Mouse (Mus musculus): ENCODE measurements at regions not wholly inside any gene's neighbourhood (a gene's known extent, or its start where the extent isn't known, plus 50 kb on each side); places are given as distances from the start of the nearest gene placed in this dataset.

DNA sequence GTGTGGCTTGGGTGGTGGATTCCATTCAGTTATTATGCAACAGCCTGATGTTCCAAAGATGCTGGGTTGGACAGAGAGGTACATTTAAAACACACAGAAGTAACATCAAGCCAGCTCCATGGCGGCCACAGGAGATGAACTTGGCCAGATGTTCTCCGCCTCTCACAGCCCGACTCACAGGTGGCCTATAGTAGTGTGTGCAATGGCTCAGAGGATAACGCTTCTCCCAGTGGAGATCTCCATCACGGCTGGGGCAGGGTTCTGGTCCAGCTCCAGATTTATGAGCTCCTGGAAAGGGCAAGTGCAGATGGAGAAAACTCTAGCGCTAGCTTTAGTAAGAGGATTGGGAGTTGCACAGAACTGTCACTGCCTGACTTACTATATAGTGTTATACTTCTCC lies 319.5 kb upstream of the Fam92a start:
- no peaks in the 10 kb centered on the region for H3K4me1 ChIP-seq
- WGBS: 87% methylated on average over 6 of the region's 6 CpGs
- no peaks in the 10 kb centered on the region for H3K9me3 ChIP-seq (replicated peaks)
- H3K27ac ChIP-seq (replicated peaks): no peak overlapping the region
- DNase-seq (ENCODE audit: low spot score): no peak
- H3K4me3 ChIP-seq: no peak overlapping the region
- H3K36me3 ChIP-seq: no peaks in the 10 kb centered on the region
- H3K27me3 ChIP-seq (ENCODE audit: low read depth, poor library complexity, severe bottlenecking): no peaks in the 10 kb centered on the region

DNA sequence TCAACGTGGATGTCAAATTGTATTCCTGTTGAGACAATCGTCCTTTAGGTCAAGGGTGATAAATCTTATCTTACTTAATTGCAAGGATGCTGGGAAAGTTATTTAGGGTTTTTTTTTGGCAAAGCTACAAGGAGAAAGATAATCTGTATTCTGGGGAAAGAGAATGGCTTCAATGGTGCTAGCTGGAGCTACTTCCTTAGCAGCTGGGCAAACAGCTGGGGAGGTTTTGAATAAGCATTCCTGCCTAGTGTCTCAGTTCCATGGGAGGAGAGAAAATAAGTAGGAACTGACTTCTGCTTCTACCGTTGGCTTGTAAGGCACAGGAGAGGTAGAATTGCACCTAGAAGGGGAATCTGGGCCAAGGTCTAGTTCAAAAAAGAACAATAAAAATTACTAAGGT lies 318.3 kb upstream of the Fam92a start:
- Histone ChIP-seq H3K4me3 (no peak overlapping the region), H3K27ac (replicated peaks) (no peak overlapping the region), H3K27me3 (ENCODE audit: low read depth, poor library complexity, severe bottlenecking) (no peaks in the 10 kb centered on the region), H3K36me3 (no peaks in the 10 kb centered on the region), H3K4me1 (no peaks in the 10 kb centered on the region), H3K9me3 (replicated peaks) (no peaks in the 10 kb centered on the region)
- no peak for DNase-seq (ENCODE audit: low spot score)
- WGBS: 82% methylated on average over 3 of the region's 3 CpGs

DNA sequence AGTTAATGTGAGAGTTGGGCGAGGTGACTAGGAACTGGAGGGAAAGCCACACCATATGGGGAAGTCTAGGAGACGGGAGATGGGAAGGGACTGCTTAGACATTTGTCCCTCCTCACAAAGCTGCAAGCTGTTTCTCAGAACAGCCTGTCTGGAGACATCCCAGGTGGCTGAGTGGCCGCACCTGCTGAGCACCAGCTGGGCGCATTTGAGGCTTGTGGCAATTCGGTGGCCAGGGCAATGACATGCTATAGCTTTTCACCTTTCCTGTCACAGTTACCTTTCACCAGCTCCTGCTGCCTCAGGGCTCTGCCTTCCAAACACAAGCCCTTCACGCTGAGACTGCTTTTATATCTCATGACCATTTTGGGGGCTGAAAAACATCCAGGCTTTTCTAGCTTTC lies 317.5 kb upstream of the Fam92a start:
- DNase-seq (ENCODE audit: low spot score): no peak

DNA sequence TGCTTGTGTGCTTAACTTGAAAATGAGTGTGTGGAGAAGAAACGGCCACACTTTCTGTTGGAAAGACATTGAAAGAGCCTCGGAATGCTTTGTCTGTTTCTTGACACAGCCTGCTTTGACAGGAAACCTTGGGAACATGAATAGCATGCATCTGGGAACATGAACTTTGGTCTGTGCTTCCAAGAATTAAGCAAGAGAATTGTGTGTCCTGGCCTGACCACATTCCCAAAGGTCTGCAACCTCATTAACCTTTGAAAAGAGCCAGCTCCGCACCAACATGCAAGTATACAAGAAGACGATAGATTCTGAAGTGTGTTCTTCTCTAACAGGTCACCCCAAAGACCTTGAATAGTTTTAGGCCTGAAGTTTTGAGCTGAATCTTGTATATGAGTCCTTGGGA lies 309.7 kb upstream of the Fam92a start:
- Histone ChIP-seq H3K4me1 (no peaks in the 10 kb centered on the region), H3K36me3 (no peaks in the 10 kb centered on the region), H3K9me3 (replicated peaks) (no peaks in the 10 kb centered on the region), H3K4me3 (no peak overlapping the region), H3K27ac (replicated peaks) (no peak overlapping the region), H3K27me3 (ENCODE audit: low read depth, poor library complexity, severe bottlenecking) (no peaks in the 10 kb centered on the region)
- 72% methylated on average over 4 of the region's 4 CpGs for WGBS
- DNase-seq (ENCODE audit: low spot score): no peak

More for the DNA sequence above, 317.5 kb upstream of the Fam92a start:
- H3K4me3 ChIP-seq: no peak overlapping the region
- WGBS: 70% methylated on average over 6 of the region's 6 CpGs
- no peaks in the 10 kb centered on the region for H3K9me3 ChIP-seq (replicated peaks)
- H3K27ac ChIP-seq (replicated peaks): no peak overlapping the region
- H3K27me3 ChIP-seq (ENCODE audit: low read depth, poor library complexity, severe bottlenecking): no peaks in the 10 kb centered on the region
- H3K4me1 ChIP-seq: no peaks in the 10 kb centered on the region
- no peaks in the 10 kb centered on the region for H3K36me3 ChIP-seq

DNA sequence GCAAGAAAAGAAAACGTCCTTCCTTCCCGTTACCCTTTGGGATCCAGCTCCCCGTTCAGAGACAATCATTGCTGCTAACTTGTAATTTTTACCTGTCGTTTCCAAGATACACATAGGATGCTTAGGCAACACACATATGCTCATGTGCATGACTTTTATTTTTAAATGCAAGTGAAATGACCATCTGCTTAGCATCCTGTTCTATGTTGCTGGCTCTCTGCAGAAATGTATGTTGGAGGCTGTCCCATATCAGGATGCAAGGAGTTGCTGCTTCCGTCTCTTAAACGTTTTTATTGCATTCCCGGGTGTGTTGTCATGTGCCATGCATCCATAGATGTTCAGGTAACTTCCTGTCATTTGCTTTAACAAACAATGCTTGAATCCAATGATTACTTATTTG lies 304.9 kb upstream of the Fam92a start:
- H3K27me3 ChIP-seq (ENCODE audit: low read depth, poor library complexity, severe bottlenecking): no peaks in the 10 kb centered on the region
- H3K9me3 ChIP-seq (replicated peaks): no peaks in the 10 kb centered on the region
- H3K36me3 ChIP-seq: no peaks in the 10 kb centered on the region
- H3K4me3 ChIP-seq: no peak overlapping the region
- no peaks in the 10 kb centered on the region for H3K4me1 ChIP-seq
- WGBS: 94% methylated on average over 7 of the region's 7 CpGs
- DNase-seq (ENCODE audit: low spot score): no peak
- H3K27ac ChIP-seq (replicated peaks): no peak overlapping the region

DNA sequence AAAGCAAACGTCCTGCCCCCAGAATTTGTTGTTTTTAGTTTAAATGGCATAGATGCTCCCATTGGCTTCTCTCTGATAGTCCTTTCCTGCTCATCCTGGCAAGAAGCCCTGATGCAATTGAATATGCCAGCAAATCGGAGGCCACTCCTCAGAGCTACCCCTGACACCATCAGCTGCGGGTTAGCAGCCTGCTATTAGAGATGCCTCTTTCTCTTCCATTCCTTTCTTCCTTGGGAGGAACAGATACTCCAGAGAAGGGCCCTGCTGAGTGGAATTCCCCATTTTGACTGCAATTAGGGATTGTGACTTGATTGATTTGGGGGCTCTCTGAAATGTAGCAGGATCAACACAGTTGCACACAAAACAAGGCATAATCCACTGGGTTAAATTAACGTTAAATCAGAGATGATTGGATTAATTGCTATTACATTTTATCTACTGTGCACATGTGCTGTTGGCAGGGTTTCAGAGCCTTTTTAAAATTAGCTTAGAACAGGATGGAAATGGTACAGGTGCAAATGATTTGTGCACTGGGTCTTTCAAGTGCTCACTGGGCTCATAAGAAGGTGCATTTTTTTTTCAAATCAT lies 303.3 kb upstream of the Fam92a start:
- H3K36me3 ChIP-seq: no peaks in the 10 kb centered on the region
- no peaks in the 10 kb centered on the region for H3K4me1 ChIP-seq
- no peak overlapping the region for H3K27ac ChIP-seq (replicated peaks)
- no peaks in the 10 kb centered on the region for H3K9me3 ChIP-seq (replicated peaks)
- no peak overlapping the region for H3K4me3 ChIP-seq
- WGBS: 82% methylated on average over 4 of the region's 4 CpGs
- DNase-seq (ENCODE audit: low spot score): no peak
- no peaks in the 10 kb centered on the region for H3K27me3 ChIP-seq (ENCODE audit: low read depth, poor library complexity, severe bottlenecking)

DNA sequence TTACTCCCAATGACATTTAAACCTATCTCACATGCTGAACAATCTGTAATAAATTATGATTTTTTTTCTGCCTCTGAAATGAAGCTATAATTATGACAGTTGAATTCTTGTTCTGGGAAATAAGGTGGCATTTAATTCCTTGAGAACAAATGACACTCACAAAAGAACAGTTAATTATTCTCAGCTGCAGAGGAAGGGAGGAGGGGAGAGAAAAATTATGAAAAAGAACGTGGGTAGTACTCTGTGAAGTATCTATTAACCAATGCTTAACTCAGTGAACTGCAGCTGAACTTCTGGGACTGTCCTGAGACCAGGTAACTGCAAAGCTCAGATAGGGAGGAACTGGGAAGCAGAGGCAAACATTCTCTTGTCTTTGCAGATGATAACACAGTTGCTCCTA lies 302.6 kb upstream of the Fam92a start:
- Histone ChIP-seq H3K36me3 (no peaks in the 10 kb centered on the region), H3K27ac (replicated peaks) (no peak overlapping the region), H3K9me3 (replicated peaks) (no peaks in the 10 kb centered on the region), H3K4me1 (no peaks in the 10 kb centered on the region), H3K4me3 (no peak overlapping the region), H3K27me3 (ENCODE audit: low read depth, poor library complexity, severe bottlenecking) (no peaks in the 10 kb centered on the region)
- 85% methylated on average over 1 of the region's 1 CpGs for WGBS
- no peak for DNase-seq (ENCODE audit: low spot score)

DNA sequence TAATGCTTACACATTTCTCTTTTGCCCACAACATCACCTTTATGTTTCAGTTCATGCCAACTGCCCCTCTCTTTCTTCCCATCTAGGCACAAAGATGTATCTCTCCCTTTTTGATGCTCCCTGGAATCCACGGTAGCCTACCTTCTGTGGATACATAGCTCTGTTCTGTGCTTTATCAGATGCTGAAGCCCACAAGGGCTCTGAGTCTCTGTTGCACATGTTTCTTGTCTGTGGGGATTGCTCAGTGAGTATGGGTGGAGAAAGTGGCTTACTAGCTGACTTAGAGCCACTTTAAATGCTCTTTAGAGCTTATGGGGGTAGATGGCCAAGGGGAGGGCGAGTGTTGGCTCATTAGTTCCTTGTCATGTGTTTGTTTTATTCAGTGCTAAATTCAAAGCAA lies 289.9 kb upstream of the Fam92a start:
- H3K4me1 ChIP-seq: no peaks in the 10 kb centered on the region
- no peaks in the 10 kb centered on the region for H3K9me3 ChIP-seq (replicated peaks)
- 85% methylated on average over 2 of the region's 2 CpGs for WGBS
- DNase-seq (ENCODE audit: low spot score): no peak
- H3K27me3 ChIP-seq (ENCODE audit: low read depth, poor library complexity, severe bottlenecking): no peaks in the 10 kb centered on the region
- H3K4me3 ChIP-seq: no peak overlapping the region
- no peak overlapping the region for H3K27ac ChIP-seq (replicated peaks)
- H3K36me3 ChIP-seq: no peaks in the 10 kb centered on the region

DNA sequence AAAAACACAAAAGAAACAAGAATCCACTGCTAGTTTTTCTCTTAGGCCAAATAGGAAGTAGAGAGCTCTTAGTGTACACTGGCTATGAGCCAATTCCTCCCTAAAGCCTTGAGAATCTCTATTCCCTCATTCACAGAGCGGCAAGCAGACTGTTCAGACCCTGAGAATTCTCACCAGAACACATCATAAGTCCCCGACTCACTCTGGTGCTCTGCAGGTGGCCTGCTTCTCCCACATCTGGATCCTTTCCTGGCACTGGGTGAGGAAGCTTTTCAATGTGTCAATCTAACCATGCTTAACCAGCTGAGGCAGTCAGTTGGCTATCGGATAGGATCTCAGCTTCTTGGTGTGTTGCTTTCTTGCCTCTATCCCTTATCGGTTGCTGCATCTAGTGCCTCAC lies 289.4 kb upstream of the Fam92a start:
- WGBS: 88% methylated on average over 4 of the region's 4 CpGs
- Histone ChIP-seq H3K27ac (replicated peaks) (no peak overlapping the region), H3K27me3 (ENCODE audit: low read depth, poor library complexity, severe bottlenecking) (no peaks in the 10 kb centered on the region), H3K4me3 (no peak overlapping the region), H3K4me1 (no peaks in the 10 kb centered on the region), H3K36me3 (no peaks in the 10 kb centered on the region), H3K9me3 (replicated peaks) (no peaks in the 10 kb centered on the region)
- no peak for DNase-seq (ENCODE audit: low spot score)

DNA sequence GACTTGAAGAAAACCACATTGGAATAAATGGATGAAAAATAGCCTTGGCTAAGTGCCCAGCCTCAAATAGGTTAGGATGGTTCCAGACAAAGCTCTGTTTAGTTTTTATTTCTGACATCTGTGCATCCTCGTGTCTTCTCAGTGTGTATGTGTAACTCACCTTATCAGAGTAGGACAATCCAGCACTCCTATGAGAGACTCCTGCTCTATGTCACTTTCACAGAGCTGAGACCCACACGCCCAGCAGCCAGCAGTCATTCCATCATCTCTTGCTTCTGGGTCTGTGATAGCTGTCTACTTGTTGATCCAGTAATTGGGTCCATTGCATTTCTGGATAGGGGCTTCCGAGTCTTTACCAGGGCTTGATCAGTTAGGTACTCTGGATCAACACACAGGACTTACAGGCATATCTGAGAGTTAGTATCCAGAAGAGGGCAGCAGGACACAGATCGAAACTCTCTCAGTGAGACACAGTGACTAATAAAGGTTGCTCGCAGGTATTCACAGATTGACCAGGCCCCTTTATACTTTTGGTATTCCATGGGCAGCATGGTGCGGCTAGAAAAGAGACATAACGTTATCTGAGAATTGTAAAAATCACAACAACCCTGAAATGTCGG lies 286.3 kb upstream of the Fam92a start:
- H3K36me3 ChIP-seq: no peaks in the 10 kb centered on the region
- H3K4me1 ChIP-seq: no peaks in the 10 kb centered on the region
- 84% methylated on average over 8 of the region's 8 CpGs for WGBS

DNA sequence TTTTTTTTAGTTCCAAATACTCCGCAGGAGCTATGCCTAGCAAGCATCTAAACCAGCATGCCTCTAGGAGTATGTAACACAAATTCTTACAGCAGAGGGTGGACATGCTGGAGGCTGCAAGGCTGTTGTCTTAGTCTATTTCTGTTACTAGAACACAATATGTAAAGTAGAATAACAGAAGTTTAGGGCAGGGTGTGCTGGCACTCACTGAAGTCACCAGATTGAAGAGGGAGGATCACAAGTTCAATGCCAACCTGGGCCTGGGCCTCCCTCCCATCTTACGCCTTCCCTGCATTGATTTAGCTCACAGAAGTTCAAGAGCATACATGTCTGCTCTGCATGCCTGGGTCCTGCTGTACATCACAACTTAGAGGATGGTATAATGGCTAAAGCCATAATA lies 280.3 kb upstream of the Fam92a start:
- H3K27ac ChIP-seq (replicated peaks): no peak overlapping the region
- H3K36me3 ChIP-seq: no peaks in the 10 kb centered on the region
- WGBS: 84% methylated on average over 2 of the region's 2 CpGs
- no peaks in the 10 kb centered on the region for H3K9me3 ChIP-seq (replicated peaks)
- no peak for DNase-seq (ENCODE audit: low spot score)
- H3K4me1 ChIP-seq: no peaks in the 10 kb centered on the region
- H3K27me3 ChIP-seq (ENCODE audit: low read depth, poor library complexity, severe bottlenecking): no peaks in the 10 kb centered on the region
- no peak overlapping the region for H3K4me3 ChIP-seq

More for the DNA sequence above, 286.3 kb upstream of the Fam92a start:
- no peak overlapping the region for H3K4me3 ChIP-seq
- no peak for DNase-seq (ENCODE audit: low spot score)
- no peak overlapping the region for H3K27ac ChIP-seq (replicated peaks)
- no peaks in the 10 kb centered on the region for H3K27me3 ChIP-seq (ENCODE audit: low read depth, poor library complexity, severe bottlenecking)
- no peaks in the 10 kb centered on the region for H3K9me3 ChIP-seq (replicated peaks)

DNA sequence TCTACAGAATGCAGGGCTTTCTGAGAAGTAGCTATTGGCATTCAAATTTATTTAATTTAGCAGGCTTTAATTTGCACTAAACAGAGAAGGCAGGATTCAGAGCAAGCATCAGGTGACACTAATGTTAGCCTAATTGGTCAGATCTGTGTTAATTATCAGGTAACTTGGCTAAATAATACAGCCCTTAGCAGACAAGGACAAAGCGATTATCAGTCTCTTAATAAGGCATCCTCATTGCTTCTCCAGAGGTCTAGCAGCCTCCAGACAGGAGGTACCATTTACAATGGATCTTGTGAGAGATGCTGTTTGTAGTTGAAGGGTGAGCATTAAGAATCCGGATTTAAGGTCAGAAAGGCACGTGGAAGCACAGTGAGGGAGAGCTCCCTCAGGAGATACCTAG lies 253.7 kb upstream of the Fam92a start:
- no peak for DNase-seq (ENCODE audit: low spot score)
- H3K27ac ChIP-seq (replicated peaks): no peak overlapping the region
- WGBS: 41% methylated on average over 3 of the region's 3 CpGs

DNA sequence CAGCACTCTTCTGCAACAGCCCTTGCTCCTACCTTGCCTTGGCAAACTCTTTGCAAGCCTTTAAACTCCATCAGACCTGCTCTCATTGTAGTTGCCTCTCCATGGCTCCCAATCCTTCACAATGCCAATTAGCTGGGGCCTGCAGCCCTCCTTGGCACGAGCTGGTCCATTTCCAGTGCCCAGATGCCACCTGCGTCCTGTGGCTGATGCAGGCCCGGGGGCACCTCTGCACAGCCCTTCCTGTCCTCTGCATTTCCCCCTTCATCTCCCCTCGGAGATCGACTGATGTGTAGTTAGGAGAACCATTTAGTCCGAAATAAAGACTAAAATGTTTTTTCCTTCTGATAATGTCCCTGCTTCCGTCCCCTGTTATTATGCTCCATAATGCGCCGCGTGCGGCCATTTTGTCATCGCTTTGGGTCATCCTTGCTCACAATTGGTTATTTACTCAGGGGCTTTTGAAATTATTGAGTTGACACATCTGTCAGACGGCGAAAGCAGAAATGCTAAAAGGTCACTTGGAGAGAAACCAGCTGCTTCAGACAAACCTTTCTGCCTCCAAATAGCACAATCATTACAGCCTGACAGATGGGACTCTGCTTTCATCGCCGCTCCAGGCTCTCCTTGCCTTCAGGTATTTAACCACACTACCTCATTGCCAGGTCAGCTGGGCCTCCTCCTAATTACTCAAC lies 250.0 kb upstream of the Fam92a start:
- Histone ChIP-seq H3K9me3 (replicated peaks) (no peaks in the 10 kb centered on the region), H3K36me3 (no peaks in the 10 kb centered on the region), H3K4me1 (peaks cover 4% of the 10 kb centered on the region; the same call in 1 of the 2 replicates), H3K4me3 (no peak overlapping the region), H3K27ac (replicated peaks) (peak overlapping the region; percentile 50; the same call in 1 of the 2 replicates), H3K27me3 (ENCODE audit: low read depth, poor library complexity, severe bottlenecking) (no peaks in the 10 kb centered on the region)
- DNase-seq (ENCODE audit: low spot score): no peak
- 90% methylated on average over 16 of the region's 16 CpGs for WGBS

More for the DNA sequence above, 253.7 kb upstream of the Fam92a start:
- H3K27me3 ChIP-seq (ENCODE audit: low read depth, poor library complexity, severe bottlenecking): no peaks in the 10 kb centered on the region
- H3K4me1 ChIP-seq: 0 out of 2 replicates have a peak, but pooled peaks cover 3% of the 10 kb centered on the region
- H3K9me3 ChIP-seq (replicated peaks): no peaks in the 10 kb centered on the region
- H3K4me3 ChIP-seq: no peak overlapping the region
- no peaks in the 10 kb centered on the region for H3K36me3 ChIP-seq

All from midbrain, embryonic 10.5 days (tissue).